Mouse (Mus musculus) megakaryocyte, embryonic 14.5 days (primary cell): ENCODE results near the gene Lrig3.

Source experiments
- FLI1 ChIP-seq: IDR thresholded peaks from 2 replicates; pipeline ENCODE4 v1.6.1; 2012; ENCODE audit warnings: low read length, inconsistent platforms, mixed read lengths
- GATA1 ChIP-seq: IDR thresholded peaks from 3 replicates; pipeline ENCODE4 v1.6.1; 2012; ENCODE audit warnings: mixed read lengths, low read length, inconsistent platforms, borderline replicate concordance

DNA sequence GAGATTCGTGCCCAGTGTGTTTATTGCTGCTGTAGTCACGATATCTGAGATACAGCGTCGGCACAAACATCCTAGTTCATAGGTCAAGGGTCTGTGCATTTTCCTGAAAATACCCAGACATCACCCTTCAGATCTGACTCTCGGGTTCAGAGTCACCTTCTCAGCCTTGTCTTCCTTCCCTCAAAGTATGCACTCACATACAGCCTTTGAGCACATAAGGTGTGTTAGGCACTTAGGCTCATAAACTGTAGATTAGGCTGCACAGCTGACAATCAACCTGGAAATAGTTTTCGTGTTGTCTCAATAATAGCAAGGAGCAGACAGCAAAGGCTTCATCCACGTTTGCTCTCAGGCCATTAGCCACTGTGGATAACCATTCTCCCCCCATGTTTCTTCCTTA is 11.6 kb upstream of the Lrig3 start:
- TF ChIP-seq GATA1 (no peak), FLI1 (no peak)
